Mouse (Mus musculus) liver, embryonic 14.5 days (tissue): Measurements from ENCODE around the gene Atp6v0e. TPM values are rescaled to one million over a fixed set of nuclear protein-coding genes. Genes with fewer than 3 reads are reported as not detected.

Experiments
- ATAC-seq: fragments of 200-750 bp; cut with Nextera tagmentation; 2 replicates; pipeline ENCODE4 v1.8.0; 2017; ENCODE audit warnings: moderate number of reproducible peaks, mild to moderate bottlenecking, moderate library complexity; ENCODE audit not compliant: insufficient read depth
- DNase-seq, 3 experiments: peaks; one replicate each; pipeline ENCODE4 v3.0.0-alpha.2; 2012 to 2013; ENCODE audit warnings: low read depth in 3 of 3, low spot score in 3 of 3
- H3K27ac ChIP-seq: fragments of 300-500 bp; sonication (generic); 2 replicates; pipeline ENCODE4 v1.5.1; 2014; ENCODE audit warnings: moderate library complexity, mild to moderate bottlenecking, control low read depth, inconsistent platforms
- H3K27me3 ChIP-seq: fragments of 300-500 bp; sonication (generic); 2 replicates; pipeline ENCODE4 v1.6.1; 2014; ENCODE audit warnings: mild to moderate bottlenecking, low read length, moderate library complexity; ENCODE audit not compliant: control insufficient read depth, insufficient read depth
- H3K36me3 ChIP-seq: fragments of 300-500 bp; sonication (generic); replicated peaks from 2 replicates; pipeline ENCODE4 v1.6.1; 2014; ENCODE audit warnings: low read depth; ENCODE audit not compliant: control insufficient read depth, insufficient read depth
- H3K4me1 ChIP-seq, 2 experiments: fragments of 200-500 bp in 1 of 2; fragments of 300-500 bp in 1 of 2; sonication (generic) in 1 of 2; replicated peaks; 2 replicates each; pipeline ENCODE4 v1.6.1; 2012 to 2014; ENCODE audit warnings: antibody characterized with exemption in 1 of 2, inconsistent platforms in 1 of 2, low read length in 1 of 2; ENCODE audit not compliant: control insufficient read depth in 2 of 2, insufficient read depth in 2 of 2
- H3K4me2 ChIP-seq: fragments of 300-500 bp; sonication (generic); 2 replicates; pipeline ENCODE4 v1.6.1; 2014; ENCODE audit warnings: low read depth, mild to moderate bottlenecking, control low read depth, moderate library complexity
- H3K4me3 ChIP-seq, 2 experiments: fragments of 200-500 bp in 1 of 2; fragments of 300-500 bp in 1 of 2; sonication (generic) in 1 of 2; 2 replicates each; pipeline ENCODE4 v1.5.1; 2012 to 2014; ENCODE audit warnings: low read depth in 2 of 2, low read length in 2 of 2, mild to moderate bottlenecking in 2 of 2, control low read depth in 1 of 2, inconsistent platforms in 1 of 2, moderate library complexity in 1 of 2; ENCODE audit not compliant: insufficient read depth in 1 of 2
- H3K9ac ChIP-seq: fragments of 300-500 bp; sonication (generic); replicated peaks from 2 replicates; pipeline ENCODE4 v1.6.1; 2014; ENCODE audit warnings: mild to moderate bottlenecking, control low read depth, moderate library complexity
- H3K9me3 ChIP-seq: fragments of 300-500 bp; sonication (generic); 2 replicates; pipeline ENCODE4 v1.6.1; 2016; ENCODE audit warnings: low read length, mixed read lengths; ENCODE audit not compliant: control insufficient read depth
- CTCF ChIP-seq: IDR thresholded peaks from 2 replicates; pipeline ENCODE4 v1.5.1; 2016; ENCODE audit warnings: antibody characterized with exemption, low read depth, control low read depth
- EP300 ChIP-seq: IDR thresholded peaks from 2 replicates; pipeline ENCODE4 v1.6.1; 2016; ENCODE audit warnings: antibody characterized with exemption, low read depth
- WGBS: fragments of 180-500 bp; shearing (Covaris S2); extraction: QIAGEN DNeasy Blood & Tissue Kit; methylation state at CpG from one replicate; pipeline ENCODE4 v1.1.7; 2014; ENCODE audit not compliant: insufficient replicate concordance; 5-methylcytosine and 5-hydroxymethylcytosine counted together
- polyA plus RNA-seq, 2 experiments: library from polyadenylated mRNA; depleted of rRNA in 1 of 2; stranded (reverse) in 1 of 2; unstranded in 1 of 2; fragments of >200 nt; fragmentation: Nextera tagmentation in 1 of 2; extraction: Ambion mirVana in 1 of 2; gene quantifications; 2 replicates each; pipeline versions ENCODE4 v1.2.1 to v1.2.3; 2012 to 2014

Gene Atp6v0e
- polyA plus RNA-seq, 2 experiments = 99.3 to 209 TPM

DNA sequence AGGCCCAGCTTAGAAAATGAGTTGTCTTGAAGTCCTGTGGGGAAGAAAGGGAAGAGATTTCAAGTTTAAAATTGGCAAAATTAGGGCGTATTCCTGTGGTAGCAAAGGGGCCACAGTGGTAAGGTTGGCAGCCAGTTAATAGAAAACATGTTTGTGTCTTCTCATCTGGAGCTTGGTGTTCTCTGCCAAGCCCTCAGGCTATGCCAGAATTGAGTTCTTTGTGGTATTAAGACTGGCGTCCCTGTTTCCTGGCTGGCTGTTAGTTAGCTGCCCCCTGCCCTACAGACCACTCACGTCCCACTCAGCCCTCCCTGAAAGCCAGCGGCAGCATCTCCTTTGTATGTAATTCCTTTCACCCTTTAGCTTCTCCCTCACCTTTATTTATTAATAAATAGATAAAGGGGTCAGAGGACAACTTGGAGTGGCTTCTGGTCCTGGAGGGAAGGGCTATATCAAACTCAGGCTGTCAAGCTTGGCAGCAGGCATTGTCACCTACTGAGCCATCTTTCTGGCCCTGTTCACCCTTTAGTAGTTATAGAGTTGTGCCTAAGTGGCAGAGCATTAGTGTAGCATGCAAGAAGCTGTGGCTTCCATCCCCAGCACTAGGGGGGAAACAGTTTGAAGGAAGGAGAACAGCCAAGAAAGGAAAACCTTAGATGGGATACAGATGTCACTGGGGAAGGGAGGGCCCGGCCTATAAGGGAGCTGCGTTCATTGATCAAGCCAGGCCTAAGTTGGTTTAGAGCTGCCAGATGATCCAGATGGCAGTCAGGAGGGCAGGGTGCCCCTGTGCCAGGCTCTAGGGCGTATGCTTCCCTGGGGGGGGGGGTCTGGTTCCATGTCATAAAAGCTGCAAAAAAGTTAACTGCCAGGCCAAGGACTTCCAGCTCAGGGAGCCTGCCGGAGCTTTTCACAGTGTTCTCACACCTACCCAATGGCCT lies 26.0 kb downstream of the Atp6v0e start:
- DNase-seq (no peak), ATAC-seq (no peak)
- WGBS = 75% methylated on average over 8 of the region's 8 CpGs
- no peak overlapping the region for H3K4me3 ChIP-seq
- peaks cover under 1% of the 10 kb centered on the region for H3K36me3 ChIP-seq
- no peak overlapping the region for H3K9ac ChIP-seq
- H3K27ac ChIP-seq = no peak overlapping the region
- H3K4me2 ChIP-seq = no peak overlapping the region
- no peaks in the 10 kb centered on the region for H3K9me3 ChIP-seq
- H3K27me3 ChIP-seq = no peaks in the 10 kb centered on the region
- TF ChIP-seq CTCF (no peak), EP300 (no peak)
- peaks cover 0 to 4% of the 10 kb centered on the region in 2 experiments; a peak in 1 of 4 replicates for H3K4me1 ChIP-seq

DNA sequence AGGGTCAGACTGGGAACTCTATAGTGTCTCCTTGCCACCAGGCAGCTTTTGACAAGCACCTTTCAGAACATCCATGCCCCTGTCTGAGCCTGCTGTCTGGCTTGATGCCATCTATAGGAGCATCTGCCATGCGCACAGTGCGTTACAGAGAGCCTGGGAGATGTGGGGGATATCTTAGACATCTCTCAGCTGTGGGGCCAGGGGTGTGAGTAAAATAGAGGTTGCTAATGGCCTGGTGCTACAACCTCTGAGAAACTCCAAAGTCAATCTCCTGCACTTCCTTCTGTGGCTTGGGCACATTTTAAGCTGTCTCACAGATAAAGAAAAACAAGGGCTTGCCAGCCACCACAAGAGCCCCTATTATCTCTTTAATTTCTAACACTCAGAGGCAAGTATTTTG lies 26.8 kb downstream of the Atp6v0e start:
- no peak overlapping the region for H3K4me3 ChIP-seq
- no peak for TF ChIP-seq CTCF
- no peak for TF ChIP-seq EP300
- no peak for DNase-seq
- H3K36me3 ChIP-seq = no peaks in the 10 kb centered on the region
- no peak for ATAC-seq
- peaks cover 0 to 4% of the 10 kb centered on the region in 2 experiments; a peak in 1 of 4 replicates for H3K4me1 ChIP-seq
- H3K27ac ChIP-seq = no peak overlapping the region
- WGBS = 44% methylated on average over 2 of the region's 2 CpGs
- no peaks in the 10 kb centered on the region for H3K27me3 ChIP-seq
- H3K9ac ChIP-seq = no peak overlapping the region
- H3K4me2 ChIP-seq = no peak overlapping the region
- no peaks in the 10 kb centered on the region for H3K9me3 ChIP-seq

DNA sequence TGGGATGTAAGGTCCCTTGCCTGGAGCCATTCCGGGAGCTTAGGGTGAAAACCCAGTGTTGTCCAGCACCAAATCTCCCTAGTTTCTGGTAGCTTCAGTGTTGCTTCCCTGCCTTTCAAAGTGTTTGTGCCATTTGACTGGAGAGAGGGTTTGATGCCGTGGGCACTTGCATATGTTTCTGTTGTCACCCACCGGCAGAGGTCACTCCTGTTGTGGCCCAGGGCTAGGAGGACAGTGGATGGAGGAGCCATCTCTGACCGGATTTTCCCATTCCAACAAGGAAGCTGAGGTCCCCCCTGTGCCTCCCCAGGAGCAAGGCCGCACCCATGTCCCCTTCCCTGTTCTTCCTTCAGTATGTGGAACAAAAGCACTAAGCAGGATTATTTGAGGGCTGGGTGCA lies 27.2 kb downstream of the Atp6v0e start:
- Histone ChIP-seq H3K27ac (no peak overlapping the region), H3K4me1 (peaks cover 0 to 4% of the 10 kb centered on the region in 2 experiments; a peak in 1 of 4 replicates), H3K4me2 (no peak overlapping the region), H3K9ac (no peak overlapping the region), H3K9me3 (no peaks in the 10 kb centered on the region), H3K27me3 (no peaks in the 10 kb centered on the region), H3K4me3 (no peak overlapping the region), H3K36me3 (0 out of 2 replicates have a peak, but pooled peaks cover 2% of the 10 kb centered on the region)
- ATAC-seq = no peak
- TF ChIP-seq EP300 (no peak), CTCF (no peak)
- WGBS = 77% methylated on average over 5 of the region's 5 CpGs
- DNase-seq = no peak

DNA sequence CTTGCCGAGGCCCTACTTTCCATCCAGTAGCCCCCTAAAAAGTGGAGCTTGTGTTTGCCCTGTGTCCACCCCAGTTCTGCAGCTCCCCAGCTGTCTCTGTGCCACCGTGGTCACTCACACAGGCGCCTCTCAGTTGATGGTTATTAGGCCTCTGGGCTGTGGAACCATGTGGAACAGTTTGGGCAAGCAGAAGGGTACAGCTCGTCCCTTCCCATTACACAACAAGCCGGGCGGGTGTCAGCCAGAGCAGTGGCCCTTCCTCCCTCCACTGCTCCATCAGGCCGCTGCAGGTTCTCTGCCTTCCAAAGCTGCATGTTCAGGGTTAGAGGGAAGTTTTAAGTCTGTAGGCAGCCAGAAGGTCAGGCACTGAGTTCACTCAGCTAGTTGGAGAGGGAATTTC lies 28.1 kb downstream of the Atp6v0e start:
- Histone ChIP-seq H3K27me3 (no peaks in the 10 kb centered on the region), H3K9ac (no peak overlapping the region), H3K4me2 (no peak overlapping the region), H3K4me3 (no peak overlapping the region), H3K4me1 (peaks cover 0 to 4% of the 10 kb centered on the region in 2 experiments; a peak in 1 of 4 replicates), H3K27ac (no peak overlapping the region), H3K9me3 (no peaks in the 10 kb centered on the region), H3K36me3 (peaks cover 6% of the 10 kb centered on the region)
- DNase-seq (no peak), ATAC-seq (no peak)
- TF ChIP-seq EP300 = no peak
- 71% methylated on average over 7 of the region's 7 CpGs for WGBS

DNA sequence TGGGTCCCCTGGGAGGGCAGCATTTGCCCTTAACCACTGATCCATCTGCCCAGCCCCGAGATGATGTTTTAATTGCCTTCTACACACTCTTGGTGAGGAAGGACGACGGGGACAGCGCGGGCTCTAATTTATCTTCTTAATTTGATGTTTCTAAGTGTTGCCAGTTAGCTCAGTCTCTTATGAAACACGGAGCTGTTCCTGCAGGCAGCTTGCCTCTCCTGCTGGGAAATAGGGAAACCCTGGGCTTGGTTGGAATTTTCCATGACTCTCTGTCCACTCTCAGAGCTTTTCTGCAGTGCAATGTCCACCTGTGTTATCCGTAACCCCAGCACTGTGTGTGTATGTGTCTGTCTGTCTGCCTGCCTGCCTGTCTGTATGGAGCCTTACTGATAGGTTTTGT lies 30.4 kb downstream of the Atp6v0e start:
- no peak overlapping the region for H3K9ac ChIP-seq
- no peak for ATAC-seq
- WGBS = 78% methylated on average over 7 of the region's 7 CpGs

More for the DNA sequence above, 30.4 kb downstream of the Atp6v0e start:
- no peak for DNase-seq
- Histone ChIP-seq H3K27me3 (no peaks in the 10 kb centered on the region), H3K36me3 (peaks cover 13% of the 10 kb centered on the region), H3K27ac (no peak overlapping the region), H3K9me3 (no peaks in the 10 kb centered on the region), H3K4me2 (no peak overlapping the region), H3K4me1 (0 out of 4 replicates have a peak, but pooled peaks cover 0 to 2% of the 10 kb centered on the region in 2 experiments), H3K4me3 (no peak overlapping the region)
- TF ChIP-seq EP300 (no peak), CTCF (no peak)
